Mouse (Mus musculus) adrenal gland, adult 2 months (tissue): ENCODE data around the gene Ndufaf8. TPM values are rescaled to one million over a fixed set of nuclear protein-coding genes. Genes with fewer than 3 reads are reported as not detected.
A peak's percentile ranks its signal among the peaks of the same experiment; 100 is the strongest.

Experiments
- DNase-seq: peaks from one replicate; pipeline ENCODE4 v3.0.0; 2021
- polyA plus RNA-seq: library from polyadenylated mRNA; depleted of rRNA; stranded (reverse); fragments of >200 nt; gene quantifications from 2 replicates; pipeline ENCODE4 v1.2.3, GENCODE M21; 2012
- total RNA-seq, 2 experiments: library from RNA; stranded (reverse); gene quantifications; 2 replicates each; pipeline ENCODE4 v1.2.3; 2021

Gene Ndufaf8
- total and polyA plus RNA-seq, 3 experiments: 47.5 to 78.1 (median 76.2) TPM

- peak; percentile 63 for DNase-seq
These were observed 12.7 kb upstream of the Ndufaf8 start for GRCm38 (mm10) chr11:120085891-120086627.

- DNase-seq: peak; percentile 99
These were observed 12.0 kb upstream of the Ndufaf8 start, which contains the start of gene Cep131 for GRCm38 (mm10) chr11:120086702-120087152. Gene Cep131 (minus strand): TSS chr11:120086827.

GRCm38 (mm10) chr11:120090661-120091060, 8.1 kb upstream of the Ndufaf8 start:
- DNase-seq: no peak

- DNase-seq: peak; percentile 88
These were observed 5.7 kb upstream of the Ndufaf8 start for GRCm38 (mm10) chr11:120092817-120093591.

GRCm38 (mm10) chr11:120101036-120101435, 2.3 kb downstream of the Ndufaf8 start:
- DNase-seq: peak; percentile 60

- peak; percentile 71 for DNase-seq
These were observed 4.8 kb downstream of the Ndufaf8 start for GRCm38 (mm10) chr11:120103431-120103997.

GRCm38 (mm10) chr11:120107026-120107425, 8.3 kb downstream of the Ndufaf8 start:
- DNase-seq: no peak

- DNase-seq: no peak
These were observed 9.1 kb downstream of the Ndufaf8 start for GRCm38 (mm10) chr11:120107796-120108195.

GRCm38 (mm10) chr11:120109558-120110210, 11.0 kb downstream of the Ndufaf8 start:
- DNase-seq: no peak

- no peak for DNase-seq
These were observed 11.8 kb downstream of the Ndufaf8 start for GRCm38 (mm10) chr11:120110554-120110953.

- DNase-seq: no peak
These were observed 12.3 kb downstream of the Ndufaf8 start for GRCm38 (mm10) chr11:120111033-120111432.

- DNase-seq: no peak
These were observed 13.4 kb downstream of the Ndufaf8 start for GRCm38 (mm10) chr11:120112136-120112535.

GRCm38 (mm10) chr11:120114488-120115215, 15.9 kb downstream of the Ndufaf8 start:
- DNase-seq: no peak

GRCm38 (mm10) chr11:120117626-120118025, 18.9 kb downstream of the Ndufaf8 start:
- DNase-seq: peak; percentile 66

- DNase-seq: no peak
These were observed 20.4 kb downstream of the Ndufaf8 start for GRCm38 (mm10) chr11:120119108-120119507.

GRCm38 (mm10) chr11:120119936-120120541, 21.3 kb downstream of the Ndufaf8 start:
- no peak for DNase-seq

- peak; percentile 78 for DNase-seq
These were observed 22.1 kb downstream of the Ndufaf8 start for GRCm38 (mm10) chr11:120120642-120121420.

GRCm38 (mm10) chr11:120122126-120122525, 23.4 kb downstream of the Ndufaf8 start:
- DNase-seq: peak; percentile 75

- no peak for DNase-seq
These were observed 28.1 kb downstream of the Ndufaf8 start for GRCm38 (mm10) chr11:120126845-120127244.

- no peak for DNase-seq
These were observed 30.6 kb downstream of the Ndufaf8 start for GRCm38 (mm10) chr11:120129281-120129680.
